Mouse (Mus musculus): Measurements from ENCODE around the gene Khdc1a. TPM values are rescaled to one million over a fixed set of nuclear protein-coding genes. Genes with fewer than 3 reads are reported as not detected.
"Not testable (repeated sequence)": the region's sequence is repeated elsewhere in the genome, so short reads cannot be mapped to it uniquely, and the experiment has no call there.

The Khdc1a gene
- polyA plus RNA-seq, 2 experiments, result not detected

DNA sequence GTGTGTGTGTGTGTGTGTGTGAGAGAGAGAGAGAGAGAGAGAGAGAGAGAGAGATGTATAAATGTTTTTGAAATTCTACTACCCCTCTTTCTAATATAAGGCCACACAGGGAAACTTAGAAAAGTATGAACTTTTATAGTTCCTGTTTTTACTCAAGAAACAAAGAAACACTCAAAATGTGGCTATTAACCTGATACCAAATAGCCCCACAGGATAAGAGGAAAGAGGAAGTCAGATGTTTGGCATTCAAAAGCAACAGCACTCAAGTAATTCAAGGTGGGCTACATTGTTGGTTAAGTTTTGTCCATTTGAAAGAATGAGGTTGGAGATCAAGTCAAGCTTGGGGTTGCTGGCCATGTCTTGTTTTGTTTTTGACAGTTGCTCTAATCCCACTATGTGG lies 13.6 kb upstream of the Khdc1a start:
- H3K27me3 ChIP-seq (ENCODE audit: control insufficient read depth, insufficient read depth, low read length), result no peaks in the 10 kb centered on the region
- H3K4me3 ChIP-seq (replicated peaks; ENCODE audit: low read length), result no peak overlapping the region
- H3K4me1 ChIP-seq (ENCODE audit: control insufficient read depth, insufficient read depth, low read length), result no peaks in the 10 kb centered on the region
- ATAC-seq (ENCODE audit: low FRiP score, low read depth), result no peak
- no peak for DNase-seq (ENCODE audit: low spot score)
- H3K36me3 ChIP-seq (ENCODE audit: control insufficient read depth, insufficient read depth, low read length), result no peaks in the 10 kb centered on the region
- TF ChIP-seq POLR2A (IDR thresholded peaks at IDR 0.05; ENCODE audit: borderline replicate concordance, extremely low read depth, insufficient read depth, insufficient read length), result no peak
- H3K9ac ChIP-seq (ENCODE audit: low read depth, low read length, severe bottlenecking), result no peak overlapping the region
- H3K27ac ChIP-seq (replicated peaks; ENCODE audit: low read depth, low read length), result no peak overlapping the region
- no peak overlapping the region for H3K4me2 ChIP-seq (replicated peaks; ENCODE audit: low read depth, low read length, severe bottlenecking)
- H3K9me3 ChIP-seq (ENCODE audit: control insufficient read depth, low read length), result no peaks in the 10 kb centered on the region

DNA sequence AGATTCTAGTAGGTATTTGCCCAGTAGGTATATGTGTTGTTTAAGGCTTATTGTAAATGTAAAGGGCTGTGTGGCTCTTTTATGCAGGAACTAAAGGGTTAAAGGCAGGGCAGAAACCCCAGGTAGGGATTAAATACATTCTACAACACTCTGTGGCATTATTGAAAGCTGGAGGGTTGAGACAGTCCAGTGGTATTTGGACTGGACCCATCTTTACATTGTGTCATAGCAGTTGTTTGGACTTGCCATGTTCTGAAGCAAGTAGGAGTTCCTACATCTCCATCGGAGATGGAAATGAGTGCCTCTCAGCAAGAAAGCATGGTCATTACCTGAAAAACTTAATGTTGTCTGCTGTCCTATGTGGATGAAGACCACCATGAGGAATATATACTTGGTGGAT lies 8.7 kb upstream of the Khdc1a start:
- ATAC-seq (ENCODE audit: low FRiP score, low read depth) (no peak), DNase-seq (ENCODE audit: low spot score) (no peak)
- Histone ChIP-seq H3K4me2 (replicated peaks; ENCODE audit: low read depth, low read length, severe bottlenecking) (no peak overlapping the region), H3K9me3 (ENCODE audit: control insufficient read depth, low read length) (no peaks in the 10 kb centered on the region), H3K4me1 (ENCODE audit: control insufficient read depth, insufficient read depth, low read length) (no peaks in the 10 kb centered on the region), H3K4me3 (replicated peaks; ENCODE audit: low read length) (no peak overlapping the region), H3K36me3 (ENCODE audit: control insufficient read depth, insufficient read depth, low read length) (no peaks in the 10 kb centered on the region), H3K27ac (replicated peaks; ENCODE audit: low read depth, low read length) (no peak overlapping the region), H3K27me3 (ENCODE audit: control insufficient read depth, insufficient read depth, low read length) (no peaks in the 10 kb centered on the region), H3K9ac (ENCODE audit: low read depth, low read length, severe bottlenecking) (no peak overlapping the region)
- no peak for TF ChIP-seq POLR2A (IDR thresholded peaks at IDR 0.05; ENCODE audit: borderline replicate concordance, extremely low read depth, insufficient read depth, insufficient read length)
- 100% methylated on average over 1 of the region's 1 CpGs for WGBS

DNA sequence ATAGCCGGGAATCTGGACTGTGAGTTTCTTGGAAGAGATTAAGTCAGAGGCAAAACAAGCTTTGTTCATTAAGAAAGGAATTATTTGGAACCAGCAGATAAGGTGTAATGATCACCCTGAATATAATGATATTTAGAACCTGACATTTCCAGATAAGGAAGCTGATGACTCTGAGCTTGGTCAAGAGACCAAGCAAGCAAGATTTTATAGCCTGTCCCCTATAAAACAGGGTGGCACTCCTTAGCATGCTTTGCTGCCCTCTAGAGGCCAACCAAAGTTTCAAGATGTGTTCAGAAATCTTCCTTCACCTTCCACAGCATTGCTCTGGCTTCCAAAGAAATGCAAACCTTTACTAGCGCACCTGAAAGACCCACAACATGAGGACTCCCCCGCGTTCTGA lies 5.2 kb upstream of the Khdc1a start:
- DNase-seq (ENCODE audit: low spot score) (peak; percentile 63), ATAC-seq (ENCODE audit: low FRiP score, low read depth) (no peak)
- H3K36me3 ChIP-seq (ENCODE audit: control insufficient read depth, insufficient read depth, low read length), result no peaks in the 10 kb centered on the region
- H3K4me3 ChIP-seq (replicated peaks; ENCODE audit: low read length), result no peak overlapping the region
- WGBS, result 67% methylated on average over 4 of the region's 4 CpGs
- no peak overlapping the region for H3K4me2 ChIP-seq (replicated peaks; ENCODE audit: low read depth, low read length, severe bottlenecking)
- H3K27ac ChIP-seq (replicated peaks; ENCODE audit: low read depth, low read length), result no peak overlapping the region
- no peak for TF ChIP-seq POLR2A (IDR thresholded peaks at IDR 0.05; ENCODE audit: borderline replicate concordance, extremely low read depth, insufficient read depth, insufficient read length)
- no peaks in the 10 kb centered on the region for H3K9me3 ChIP-seq (ENCODE audit: control insufficient read depth, low read length)
- no peaks in the 10 kb centered on the region for H3K4me1 ChIP-seq (ENCODE audit: control insufficient read depth, insufficient read depth, low read length)
- no peaks in the 10 kb centered on the region for H3K27me3 ChIP-seq (ENCODE audit: control insufficient read depth, insufficient read depth, low read length)
- H3K9ac ChIP-seq (ENCODE audit: low read depth, low read length, severe bottlenecking), result no peak overlapping the region

DNA sequence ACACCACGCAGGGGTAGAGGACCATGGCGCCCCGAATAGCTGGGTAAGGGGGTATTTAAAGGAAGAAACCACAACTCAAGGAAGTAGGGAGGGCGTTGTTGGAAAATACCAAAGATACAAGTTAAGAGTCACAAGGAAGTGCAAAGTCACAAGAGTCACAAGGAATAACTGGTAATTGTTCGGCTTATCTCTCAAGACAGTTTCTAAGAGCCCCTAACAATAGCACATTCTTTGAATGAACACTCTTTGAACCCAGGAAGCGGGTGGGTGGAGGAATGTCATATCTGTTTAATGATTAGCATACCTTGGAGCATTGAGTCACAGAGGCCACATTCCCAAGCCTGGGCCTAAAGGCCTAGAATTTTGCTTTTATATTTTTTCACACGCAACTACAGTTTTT lies 4.7 kb upstream of the Khdc1a start:
- ATAC-seq (ENCODE audit: low FRiP score, low read depth); H3K9me3 ChIP-seq (ENCODE audit: control insufficient read depth, low read length); H3K9ac ChIP-seq (ENCODE audit: low read depth, low read length, severe bottlenecking); H3K27me3 ChIP-seq (ENCODE audit: control insufficient read depth, insufficient read depth, low read length); H3K36me3 ChIP-seq (ENCODE audit: control insufficient read depth, insufficient read depth, low read length); H3K4me3 ChIP-seq (replicated peaks; ENCODE audit: low read length); H3K27ac ChIP-seq (replicated peaks; ENCODE audit: low read depth, low read length); DNase-seq (ENCODE audit: low spot score); H3K4me1 ChIP-seq (ENCODE audit: control insufficient read depth, insufficient read depth, low read length); H3K4me2 ChIP-seq (replicated peaks; ENCODE audit: low read depth, low read length, severe bottlenecking): not testable (repeated sequence)
- whole genome bisulfite sequencing, result 94% methylated on average over 7 of the region's 7 CpGs

DNA sequence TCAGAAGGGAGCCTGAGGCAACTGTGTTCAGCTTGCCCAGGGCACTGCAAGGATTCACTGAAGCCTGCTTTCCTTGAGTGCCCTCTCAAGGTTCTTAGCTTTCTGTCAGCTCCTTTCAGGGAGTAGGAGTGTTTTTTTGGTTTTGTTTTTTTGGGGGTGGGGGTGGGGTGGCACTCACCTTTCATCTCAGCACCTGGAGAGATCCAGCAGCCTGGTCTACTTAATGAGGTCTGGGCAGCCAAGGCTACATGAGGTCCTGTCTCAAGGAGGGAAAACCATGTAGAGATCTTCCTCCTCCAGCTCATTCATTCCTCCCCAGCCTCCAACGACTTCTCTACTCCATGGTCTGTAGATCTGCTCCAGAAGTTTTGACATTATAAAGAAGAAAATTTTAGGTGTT lies 18.6 kb downstream of the Khdc1a start, which contains the start of gene Khdc1c:
Gene Khdc1c, plus strand, starts transcription at position 301 of the 400 bp plus-strand sequence.
- not testable (repeated sequence) for H3K27me3 ChIP-seq (ENCODE audit: control insufficient read depth, insufficient read depth, low read length); H3K27ac ChIP-seq (replicated peaks; ENCODE audit: low read depth, low read length); H3K4me2 ChIP-seq (replicated peaks; ENCODE audit: low read depth, low read length, severe bottlenecking); H3K36me3 ChIP-seq (ENCODE audit: control insufficient read depth, insufficient read depth, low read length); ATAC-seq (ENCODE audit: low FRiP score, low read depth); H3K9me3 ChIP-seq (ENCODE audit: control insufficient read depth, low read length); H3K9ac ChIP-seq (ENCODE audit: low read depth, low read length, severe bottlenecking); DNase-seq (ENCODE audit: low spot score); H3K4me3 ChIP-seq (replicated peaks; ENCODE audit: low read length); H3K4me1 ChIP-seq (ENCODE audit: control insufficient read depth, insufficient read depth, low read length)
- WGBS, result 73% methylated on average over 1 of the region's 1 CpGs

DNA sequence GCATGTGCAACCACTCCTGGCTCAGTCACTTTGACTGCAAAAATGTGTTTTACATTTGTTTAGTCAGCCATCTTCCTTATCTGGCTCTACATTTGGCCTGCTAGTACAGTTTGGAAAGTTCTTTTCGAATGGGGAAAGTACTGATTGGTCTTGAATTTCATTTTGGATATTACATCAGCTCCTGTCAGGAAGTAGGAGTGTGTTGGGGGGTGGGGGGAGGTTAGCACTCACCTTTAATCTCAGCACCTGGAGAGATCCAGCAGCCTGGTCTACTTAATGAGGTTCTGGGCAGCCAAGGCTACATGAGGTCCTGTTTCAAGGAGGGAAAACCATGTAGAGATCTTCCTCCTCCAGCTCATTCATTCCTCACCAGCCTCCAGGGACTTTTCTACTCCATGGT lies 33.8 kb downstream of the Khdc1a start, which contains the start of gene Khdc1b:
Gene Khdc1b, plus strand, starts transcription at position 301 of the 400 bp plus-strand sequence.
- H3K27ac ChIP-seq (replicated peaks; ENCODE audit: low read depth, low read length), result no peak within 1 kb of the TSS
- DNase-seq (ENCODE audit: low spot score) (no peak), ATAC-seq (ENCODE audit: low FRiP score, low read depth) (no peak)
- H3K9ac ChIP-seq (ENCODE audit: low read depth, low read length, severe bottlenecking), result no peak within 1 kb of the TSS
- no peak within 1 kb of the TSS for H3K4me3 ChIP-seq (replicated peaks; ENCODE audit: low read length)
- H3K4me2 ChIP-seq (replicated peaks; ENCODE audit: low read depth, low read length, severe bottlenecking), result no peak within 1 kb of the TSS
- no peaks in the 10 kb centered on the region for H3K27me3 ChIP-seq (ENCODE audit: control insufficient read depth, insufficient read depth, low read length)
- H3K36me3 ChIP-seq (ENCODE audit: control insufficient read depth, insufficient read depth, low read length), result no peaks in the 10 kb centered on the region
- TF ChIP-seq POLR2A (IDR thresholded peaks at IDR 0.05; ENCODE audit: borderline replicate concordance, extremely low read depth, insufficient read depth, insufficient read length), result no peak
- WGBS, result 86% methylated on average over 1 of the region's 1 CpGs
- H3K4me1 ChIP-seq (ENCODE audit: control insufficient read depth, insufficient read depth, low read length), result no peaks in the 10 kb centered on the region
- no peaks in the 10 kb centered on the region for H3K9me3 ChIP-seq (ENCODE audit: control insufficient read depth, low read length)

Measured in limb, embryonic 14.5 days (tissue).